Mouse (Mus musculus) c-Kit-positive CD71-positive TER-119-negative erythroid progenitor cells, embryonic 14.5 days (primary cell): Measurements from ENCODE around the gene 3110082I17Rik.
A peak's percentile ranks its signal among the peaks of the same experiment; 100 is the strongest.

Source experiments
- DNase-seq: peaks from one replicate; pipeline ENCODE4 v3.0.0-alpha.2; 2013; ENCODE audit warnings: low read depth

3110082I17Rik gene

DNA sequence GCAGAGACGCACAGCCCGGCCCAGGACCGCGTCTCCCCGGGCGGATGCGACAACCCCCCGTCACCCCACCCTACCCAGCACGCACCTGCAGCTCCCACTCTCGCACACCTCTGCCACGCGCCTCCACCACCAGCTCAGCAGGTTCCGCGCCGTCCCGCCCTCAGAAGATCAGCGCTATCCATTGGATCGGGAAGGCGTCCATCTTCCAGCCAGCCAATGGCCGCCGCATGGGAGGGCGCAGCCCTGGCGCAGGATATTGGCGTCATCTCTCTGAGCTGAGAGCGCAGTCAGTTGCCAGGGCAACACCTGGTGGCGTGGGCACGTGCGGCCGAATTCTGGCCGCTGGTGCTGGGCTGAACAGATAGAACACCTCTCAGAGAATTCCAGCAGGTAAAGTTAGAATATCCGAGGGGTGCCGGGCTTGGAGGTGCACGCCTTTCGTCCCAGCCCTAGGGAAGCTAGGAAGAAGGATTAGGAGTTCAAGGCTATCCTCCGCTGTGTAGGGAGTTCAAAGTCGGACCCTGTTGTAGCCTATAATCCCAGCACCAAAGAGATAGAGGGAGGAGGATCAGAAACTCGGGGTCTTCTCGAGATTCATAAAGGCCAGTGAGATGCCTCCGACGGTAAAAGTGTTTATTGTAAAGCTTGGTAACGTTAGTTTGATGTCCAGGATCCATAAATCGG is at the start of gene 3110082I17Rik:
3110082I17Rik (minus strand) TSS at position 144 of the 684 bp plus-strand sequence.
- DNase-seq = peak; percentile 96

DNA sequence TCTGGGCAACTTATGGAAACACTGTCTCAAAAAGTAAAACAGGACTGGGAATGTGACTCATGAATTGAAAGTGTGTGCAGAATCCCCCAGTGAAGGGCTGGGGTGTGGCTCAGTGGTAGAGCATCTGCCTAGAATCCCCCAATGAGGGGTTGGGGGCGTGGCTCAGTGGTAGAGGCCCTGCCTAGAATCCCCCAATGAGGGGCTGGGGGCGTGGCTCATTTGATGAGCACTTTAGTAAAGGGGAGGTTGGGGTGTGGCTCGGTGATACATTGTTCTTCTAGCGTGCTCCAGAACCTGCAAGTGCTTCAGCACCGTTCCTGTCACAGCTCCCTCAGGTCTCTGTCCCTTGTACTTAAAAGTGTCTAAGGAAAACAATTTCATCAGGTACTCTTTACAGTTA is 45.9 kb upstream of the 3110082I17Rik start:
- no peak for DNase-seq

DNA sequence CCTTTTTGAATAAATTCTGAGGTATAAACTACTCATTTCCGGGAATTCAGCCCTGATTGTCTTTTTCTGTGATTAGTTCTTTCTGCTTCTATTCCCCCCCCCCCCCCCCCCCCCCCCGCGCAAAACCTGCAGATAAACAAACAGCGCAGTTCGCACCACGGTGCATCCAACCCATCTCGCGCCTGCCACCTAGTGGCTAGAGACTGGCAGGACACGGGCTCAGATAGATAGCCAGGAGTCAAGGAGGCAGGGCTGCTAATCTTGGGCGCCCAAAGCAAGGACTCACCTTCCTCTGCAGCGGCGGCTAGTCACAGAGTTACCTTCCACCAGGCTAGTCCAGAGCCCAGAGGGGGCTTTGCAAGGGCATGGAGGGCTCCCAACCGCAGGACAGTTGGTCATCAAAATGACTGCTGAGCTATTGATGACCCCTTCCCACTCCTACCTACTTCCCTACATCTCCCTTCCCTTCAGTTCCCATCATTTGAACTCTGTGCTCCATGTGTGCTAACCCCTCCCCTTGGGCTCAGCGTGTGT is 44.8 kb upstream of the 3110082I17Rik start:
- DNase-seq = peak; percentile 74

DNA sequence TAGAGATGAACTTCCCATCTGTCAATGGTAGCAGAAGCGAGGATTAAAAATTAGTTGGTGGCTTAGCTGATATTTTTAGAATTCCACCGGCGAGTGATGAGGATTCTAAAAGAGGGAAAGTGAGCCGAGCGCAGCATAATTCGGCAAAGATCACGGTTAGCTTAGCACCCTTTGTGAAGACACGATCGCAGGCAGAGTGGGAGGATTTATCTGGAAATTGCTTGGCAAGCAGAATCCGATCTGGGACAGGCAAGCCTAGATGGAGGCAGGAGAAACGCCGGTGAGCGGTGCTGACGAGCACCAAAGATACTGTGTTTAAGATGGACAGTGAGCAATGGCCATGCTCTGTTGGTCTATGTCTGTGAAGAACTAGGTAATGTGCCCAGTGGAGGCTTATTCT is 42.0 kb upstream of the 3110082I17Rik start:
- DNase-seq = no peak

DNA sequence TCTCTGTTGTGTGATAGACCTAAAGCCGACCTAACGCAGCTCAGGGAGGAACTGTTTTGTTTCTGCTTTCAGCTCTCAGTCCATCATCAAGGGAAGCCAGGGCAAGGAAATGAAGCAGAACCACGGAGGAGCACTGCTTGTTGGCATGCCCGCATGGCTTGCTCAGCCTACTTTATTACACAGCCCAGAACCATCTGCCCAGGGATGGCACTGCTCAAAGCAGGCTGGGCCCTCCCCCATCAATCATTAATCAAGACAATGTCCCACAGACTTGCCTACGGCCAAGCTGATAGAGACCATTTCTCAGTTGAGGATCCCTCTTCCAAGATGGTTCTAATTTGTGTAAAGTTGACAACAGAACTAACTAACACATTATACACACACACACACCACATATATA is 38.5 kb upstream of the 3110082I17Rik start:
- no peak for DNase-seq

DNA sequence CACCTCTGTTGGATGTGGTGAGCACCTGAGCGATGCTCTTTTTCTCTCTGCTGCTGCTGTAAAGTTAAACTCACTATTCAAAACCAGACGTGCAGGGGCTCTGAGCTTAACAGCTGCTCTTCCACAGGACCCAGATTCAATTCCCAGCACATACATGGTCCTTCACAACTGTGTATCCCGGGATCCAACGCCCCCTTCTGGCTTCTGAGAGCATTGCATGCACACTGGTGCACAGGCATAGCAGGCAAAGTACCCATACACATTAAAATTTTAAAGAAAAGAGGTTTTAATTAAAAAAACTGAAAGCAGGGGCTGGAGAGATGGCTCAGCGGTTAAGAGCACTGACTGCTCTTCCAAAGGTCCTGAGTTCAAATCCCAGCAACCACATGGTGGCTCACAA is 36.6 kb upstream of the 3110082I17Rik start:
- no peak for DNase-seq

DNA sequence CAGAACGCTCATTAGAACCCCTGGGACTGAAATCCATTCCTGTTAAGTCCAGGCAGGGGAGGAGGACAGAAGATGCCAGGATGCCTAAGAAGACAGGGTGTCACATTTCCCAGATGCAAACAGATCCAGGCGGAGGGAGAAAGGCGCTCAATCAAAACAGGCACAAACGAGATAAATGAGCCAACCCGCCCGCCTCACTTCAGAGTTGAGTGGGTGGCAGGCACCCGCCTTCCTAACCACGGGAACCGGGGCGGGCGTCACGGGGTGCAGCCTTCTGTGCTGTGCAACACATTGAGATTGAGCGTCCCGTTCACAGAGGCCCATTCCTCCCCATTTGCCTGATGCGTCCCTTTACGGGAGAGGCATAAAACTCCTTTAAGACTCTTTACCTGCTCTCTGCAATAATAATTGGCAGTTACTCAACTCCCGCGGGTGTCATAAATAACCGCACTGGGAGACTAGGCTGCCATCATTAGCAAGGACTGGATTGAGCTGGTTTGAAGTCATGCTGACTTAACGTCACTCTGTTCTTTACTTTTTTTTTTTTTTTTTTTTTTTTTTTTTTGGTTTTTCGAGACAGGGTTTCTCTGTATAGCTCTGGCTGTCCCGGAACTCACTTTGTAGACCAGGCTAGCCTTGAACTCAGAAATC is 34.8 kb upstream of the 3110082I17Rik start:
- DNase-seq = no peak

DNA sequence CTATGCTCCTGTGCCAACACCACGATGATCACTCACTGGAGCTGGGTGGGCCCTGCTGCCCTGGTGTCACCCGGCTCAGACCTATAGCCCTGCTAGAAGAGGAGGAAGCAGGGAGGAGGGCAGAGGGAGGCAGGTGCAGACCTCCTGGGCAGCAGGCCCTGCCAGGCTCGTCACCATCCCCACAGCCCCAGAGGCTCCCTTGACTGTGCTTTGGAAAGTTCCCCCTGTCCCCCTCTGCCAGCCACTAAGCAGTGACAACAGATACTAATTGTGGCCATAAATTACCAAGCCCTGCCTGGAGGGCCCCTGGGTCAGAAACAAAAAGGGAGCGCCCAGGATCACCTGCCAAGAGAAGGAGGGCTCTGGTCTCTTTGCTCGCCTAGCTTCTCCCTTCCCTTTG is 33.4 kb upstream of the 3110082I17Rik start:
- DNase-seq = no peak

DNA sequence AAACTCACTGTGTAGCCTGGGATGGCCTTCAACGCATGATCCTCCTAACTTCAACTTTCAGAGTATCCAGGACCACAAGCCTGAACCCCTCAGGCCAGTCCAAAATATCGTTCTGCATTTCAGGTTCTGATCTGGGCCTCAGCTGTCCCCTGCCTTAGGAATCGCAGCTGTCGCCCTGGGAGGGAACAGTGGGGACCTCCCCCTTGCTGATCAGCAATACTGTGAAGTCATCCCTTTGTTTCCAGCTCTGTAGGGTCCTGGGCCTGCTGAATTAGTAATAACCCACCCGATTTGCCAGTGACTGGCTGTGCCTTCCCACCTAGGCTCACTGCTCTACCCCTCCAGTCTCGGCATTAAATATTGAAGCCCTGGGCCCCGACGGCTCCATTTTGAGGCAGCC is 31.0 kb upstream of the 3110082I17Rik start:
- no peak for DNase-seq

DNA sequence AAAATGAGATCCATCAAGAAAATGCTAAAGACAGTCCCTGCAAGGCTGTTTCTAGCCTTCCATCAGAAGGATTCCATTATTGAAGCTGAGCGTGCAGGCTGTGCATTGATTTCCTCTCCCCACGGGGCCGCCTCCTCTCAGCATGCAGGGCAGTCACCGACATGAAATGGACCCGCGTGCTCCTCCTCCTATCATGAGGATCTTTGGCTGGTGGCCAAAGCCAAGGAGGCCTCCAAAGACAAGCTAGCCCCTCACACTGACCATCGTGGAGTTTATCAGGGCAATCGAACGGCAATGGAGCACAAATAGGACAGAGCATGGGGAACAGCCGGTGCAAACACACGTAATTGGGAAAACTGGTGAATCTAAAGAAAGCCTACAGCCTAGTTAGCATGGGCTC is 29.8 kb upstream of the 3110082I17Rik start:
- DNase-seq = no peak

DNA sequence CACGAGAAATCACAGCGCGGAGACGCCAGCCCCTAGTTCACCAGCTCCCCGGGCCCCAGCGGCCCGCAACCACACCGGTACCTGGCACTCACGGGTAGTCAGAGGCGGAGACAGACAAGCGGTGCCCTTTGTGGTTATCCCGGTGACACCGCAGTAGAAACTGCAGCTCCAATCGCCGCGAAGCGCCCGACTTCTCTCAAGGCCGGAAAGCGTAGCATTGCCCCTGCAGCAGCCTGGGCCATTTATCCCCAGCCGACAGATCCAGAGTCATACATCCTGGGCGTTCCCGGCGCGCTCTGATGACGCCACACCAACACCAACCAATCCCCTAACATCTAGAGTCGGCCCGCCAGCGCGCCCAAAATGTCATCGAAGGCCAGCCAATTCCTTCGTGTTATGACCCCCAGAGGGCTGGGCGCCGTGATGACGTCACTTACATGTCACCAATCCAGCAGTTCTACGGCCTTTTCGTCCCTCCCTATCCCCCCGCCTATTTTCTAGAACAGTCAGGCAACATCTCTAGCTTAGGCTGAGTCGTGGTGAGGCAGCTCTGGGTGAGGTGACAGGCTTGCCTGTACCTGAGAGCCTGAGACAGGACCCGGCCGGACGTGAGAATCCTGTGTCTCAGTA is 24.0 kb upstream of the 3110082I17Rik start, which contains the start of gene Zfand2a:
Zfand2a (minus strand) TSS at position 365 of the 630 bp plus-strand sequence.
- peak; percentile 99 for DNase-seq

DNA sequence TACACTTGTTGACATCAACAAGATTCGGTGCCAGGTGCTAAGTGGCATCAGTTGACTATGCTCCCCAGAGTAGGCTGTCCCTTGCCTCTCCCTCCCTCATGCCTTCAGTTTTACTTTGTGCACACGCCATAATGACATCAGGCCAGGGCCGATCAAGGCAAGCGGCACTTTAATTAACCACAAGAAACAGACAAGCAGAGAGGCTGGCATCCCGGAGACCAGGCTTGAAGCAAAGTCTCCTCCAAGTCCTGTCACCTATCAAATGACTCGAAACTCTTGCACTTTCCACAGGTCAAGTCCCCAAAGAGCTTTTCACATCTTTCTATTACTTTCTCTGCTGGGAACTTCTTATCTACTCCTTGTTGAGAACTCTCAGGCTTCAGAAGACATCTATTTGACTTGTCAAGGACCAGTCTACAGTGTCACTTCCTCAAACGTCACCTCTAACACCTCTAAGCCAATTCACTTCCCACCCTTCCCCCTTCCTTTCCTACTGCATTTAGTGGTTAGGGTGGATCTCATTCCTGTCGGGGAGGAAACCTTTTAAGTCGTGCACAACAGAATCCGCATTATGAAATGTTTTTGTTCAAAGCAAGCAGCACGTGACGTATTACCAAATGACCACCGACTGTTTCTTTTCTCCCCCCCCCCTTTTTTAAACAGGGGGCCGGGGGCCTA is 23.0 kb upstream of the 3110082I17Rik start:
- DNase-seq = no peak

DNA sequence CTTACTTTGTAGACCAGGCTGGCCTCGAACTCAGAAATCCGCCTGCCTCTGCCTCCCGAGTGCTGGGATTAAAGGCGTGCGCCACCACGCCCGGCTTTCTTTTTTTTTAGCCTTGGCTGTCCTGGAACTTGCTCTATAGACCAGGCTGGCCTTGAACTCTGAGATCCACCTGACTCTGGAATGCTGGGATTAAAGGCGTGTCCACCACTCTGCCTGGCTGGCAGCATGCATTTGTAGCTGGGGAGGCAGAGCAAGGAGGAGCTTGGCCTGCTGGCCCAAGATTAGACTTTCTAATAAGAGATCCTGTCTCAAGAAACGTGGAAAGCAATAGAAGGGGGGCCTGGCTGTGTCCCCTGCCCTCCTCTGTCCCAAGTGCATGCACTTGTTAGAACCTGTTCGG is 20.1 kb upstream of the 3110082I17Rik start:
- DNase-seq = no peak

DNA sequence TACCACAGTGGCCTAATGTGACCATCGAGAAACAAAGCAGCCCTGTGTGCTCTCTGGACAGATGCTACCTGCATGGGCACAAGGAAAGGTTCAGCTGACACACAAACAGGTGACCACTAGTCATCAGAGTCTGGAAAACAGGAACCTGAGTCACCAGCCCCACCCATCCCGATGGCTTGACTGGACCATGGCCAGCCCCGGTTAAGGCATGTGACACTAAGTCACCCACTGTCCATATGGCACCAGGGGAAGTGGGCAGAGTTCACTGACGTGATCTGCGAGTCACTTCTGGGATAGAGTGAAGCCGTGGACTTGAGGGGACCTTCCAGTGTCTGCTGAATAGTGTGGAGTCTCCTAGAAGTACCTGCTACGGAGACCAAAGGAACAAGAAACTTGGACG is 18.8 kb upstream of the 3110082I17Rik start:
- DNase-seq = no peak

DNA sequence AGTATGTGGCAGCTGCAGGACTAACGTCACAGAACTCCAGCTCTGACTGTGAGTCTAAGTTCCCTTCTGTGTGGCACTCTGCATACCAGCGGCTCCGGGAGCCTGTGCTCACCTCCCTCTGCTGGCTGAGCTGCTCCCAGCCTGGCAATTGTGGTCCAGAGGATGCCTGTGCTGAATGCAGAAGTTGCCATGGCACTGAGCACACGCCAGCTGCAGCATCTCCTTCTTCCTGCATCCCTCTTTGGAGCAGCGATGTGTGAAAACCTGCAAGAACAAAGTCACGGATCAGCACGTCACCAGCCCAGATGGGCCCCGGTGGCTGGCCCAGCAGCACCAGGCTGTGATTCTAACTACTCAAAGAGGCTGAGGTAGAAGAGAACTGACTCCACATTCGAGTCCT is 14.4 kb upstream of the 3110082I17Rik start:
- no peak for DNase-seq

DNA sequence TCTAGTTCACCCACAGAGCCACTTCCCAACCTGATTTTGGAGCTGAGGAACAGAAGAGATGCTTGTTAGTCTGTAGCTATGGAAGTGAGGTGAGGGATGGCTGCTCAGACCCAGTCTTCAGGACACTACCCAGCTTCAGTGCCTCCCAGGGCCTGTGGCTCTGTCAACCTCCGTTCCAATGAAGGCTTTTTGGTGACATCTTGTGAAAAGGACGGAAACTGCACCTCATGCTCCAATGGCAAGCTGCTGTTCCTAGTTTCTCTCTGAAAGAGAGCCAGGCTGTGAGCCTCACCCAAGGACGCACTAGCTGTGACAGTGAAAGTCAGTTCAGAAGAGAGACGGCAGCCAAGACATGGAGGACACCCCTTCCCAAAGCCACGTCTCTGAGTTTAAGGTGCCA is 7.7 kb upstream of the 3110082I17Rik start:
- no peak for DNase-seq

DNA sequence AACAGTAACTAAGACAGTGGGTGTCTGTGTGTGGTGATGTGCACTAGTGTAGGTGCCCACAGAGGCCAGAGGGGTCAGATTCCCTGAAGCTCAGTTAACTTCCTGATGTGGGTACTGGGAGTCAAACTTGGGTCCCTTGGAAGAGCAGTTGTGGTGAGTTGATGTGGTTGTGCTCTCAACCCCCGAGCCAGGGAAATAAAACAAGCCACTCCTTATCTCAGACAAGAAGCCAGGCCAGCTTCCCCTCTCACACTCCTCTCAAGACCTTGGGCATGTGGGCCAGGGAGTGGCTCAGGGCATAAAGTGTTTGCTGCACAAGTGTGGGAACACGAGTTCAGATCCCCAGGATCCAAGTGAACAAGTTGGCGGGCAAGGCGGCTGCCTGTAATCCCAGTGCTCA is 6.5 kb upstream of the 3110082I17Rik start:
- DNase-seq = no peak

DNA sequence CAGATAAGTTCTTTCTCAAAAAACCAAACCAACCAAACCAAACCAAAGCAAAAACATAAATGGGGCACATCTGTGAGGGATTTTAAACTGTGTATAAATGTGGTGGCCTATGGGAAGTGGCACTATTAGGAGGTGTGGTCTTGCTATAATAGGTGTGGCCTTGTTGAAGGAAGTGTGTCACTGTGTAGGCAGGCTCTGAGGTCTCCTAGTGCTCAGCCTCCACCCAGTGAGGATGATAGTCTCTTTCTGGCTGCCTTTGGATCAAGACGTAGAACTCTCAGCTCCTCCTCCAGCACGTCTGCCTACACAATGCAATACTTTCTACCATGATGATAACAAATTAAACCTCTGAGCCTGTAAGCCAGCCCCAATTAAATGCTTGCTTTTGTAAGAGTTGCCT is 6.0 kb upstream of the 3110082I17Rik start:
- no peak for DNase-seq

DNA sequence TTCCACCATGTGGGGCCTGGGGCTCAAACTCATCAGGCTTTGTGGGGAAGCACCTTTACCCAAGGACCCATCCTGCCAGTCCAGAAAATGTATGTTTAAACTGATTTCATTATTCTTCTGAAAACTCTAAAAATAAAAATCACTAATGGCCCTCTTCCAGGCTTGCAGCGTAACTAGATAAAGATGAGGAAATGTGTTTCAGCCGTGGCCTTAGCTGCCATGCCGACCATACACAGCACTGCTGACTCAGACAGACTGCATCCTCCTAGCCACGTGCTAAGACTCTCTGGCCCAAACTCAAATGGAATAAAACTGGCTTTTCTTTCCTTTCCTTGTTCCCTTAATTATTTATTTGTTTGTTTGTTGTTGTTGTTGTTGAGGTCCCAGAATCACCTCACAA is 4.5 kb upstream of the 3110082I17Rik start:
- DNase-seq = no peak

DNA sequence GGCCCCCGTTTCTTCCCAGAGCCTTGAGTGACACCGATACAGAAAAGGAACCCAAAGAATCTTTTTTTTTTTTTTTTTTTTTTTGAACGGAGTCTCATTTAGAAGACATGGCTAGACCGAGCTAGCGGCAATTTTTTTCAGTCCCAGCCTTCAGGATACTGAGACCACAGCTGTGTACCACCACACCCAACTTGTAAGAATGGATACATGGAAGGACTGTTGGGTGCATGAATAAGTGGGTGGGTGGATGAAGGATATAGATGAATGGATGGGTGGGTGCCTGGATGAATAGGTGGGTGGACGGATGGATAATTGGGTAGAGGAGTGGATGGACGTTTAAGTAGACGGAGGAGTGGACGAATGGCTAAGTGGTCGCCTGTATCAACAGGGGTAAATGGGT is 389 bp downstream of the 3110082I17Rik start:
- no peak for DNase-seq

DNA sequence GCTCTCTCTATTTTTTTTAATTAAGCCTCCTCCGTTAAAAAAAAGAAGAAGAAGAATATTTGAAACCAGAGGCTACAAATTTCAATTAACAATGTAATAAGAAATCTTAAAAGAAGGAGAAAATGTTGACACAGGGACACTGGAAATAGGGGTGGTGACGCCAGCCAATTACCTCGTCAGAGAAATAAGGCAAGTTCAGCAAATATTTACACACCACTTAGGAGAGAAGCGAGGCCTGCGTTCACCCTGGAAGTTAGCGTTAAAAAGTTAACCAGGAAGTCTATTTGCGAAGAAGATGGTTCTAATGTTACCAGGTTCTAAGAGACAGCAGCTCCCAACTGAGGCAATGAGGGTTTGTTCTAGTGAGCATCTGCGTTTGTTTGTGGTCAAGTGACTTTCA is 3.1 kb downstream of the 3110082I17Rik start:
- no peak for DNase-seq

DNA sequence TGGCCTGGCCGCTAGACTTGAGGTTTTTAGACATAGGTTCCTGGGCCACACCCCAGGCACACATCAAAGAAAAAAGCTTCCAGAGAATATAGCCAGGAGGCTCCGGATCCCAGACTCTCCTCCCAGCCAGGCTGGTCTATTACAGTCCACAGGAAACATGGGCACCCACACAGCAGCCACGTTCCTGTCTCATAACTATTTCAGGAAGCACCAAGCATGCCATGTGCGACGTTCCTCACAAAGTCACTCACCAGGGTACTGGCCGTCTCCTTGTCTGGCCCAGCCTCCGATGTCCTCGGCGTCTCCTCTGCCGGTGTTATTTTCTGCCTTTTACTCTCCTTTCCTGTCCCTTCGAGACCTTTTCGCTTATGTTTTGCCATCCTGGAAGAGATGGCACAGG is 5.2 kb downstream of the 3110082I17Rik start:
- no peak for DNase-seq

DNA sequence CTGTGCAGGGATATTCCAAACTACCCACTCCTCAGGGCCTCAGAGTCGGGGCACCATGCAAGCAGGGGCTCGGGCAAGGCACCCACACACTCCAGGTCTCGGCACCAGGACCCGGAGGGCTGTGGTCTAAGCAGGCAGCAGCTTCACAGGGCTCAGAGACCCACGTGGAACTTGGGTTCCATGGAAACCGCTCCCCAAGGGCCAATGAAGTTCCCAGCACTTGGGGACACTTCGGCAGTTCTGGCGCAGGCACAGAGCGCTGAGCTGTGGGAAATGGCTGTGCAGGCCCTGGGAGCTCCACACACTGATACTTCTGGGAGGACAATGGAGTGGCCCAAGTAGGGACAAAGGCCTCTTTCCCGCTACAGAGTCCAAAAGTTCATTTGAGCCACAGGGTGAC is 7.3 kb downstream of the 3110082I17Rik start:
- DNase-seq = no peak
